Mouse (Mus musculus): ENCODE results near the gene Sptlc2. TPM values are rescaled to one million over a fixed set of nuclear protein-coding genes. Genes with fewer than 3 reads are reported as not detected.

Sptlc2 gene
- polyA plus RNA-seq, 1 experiment = 35.0 TPM

- no peak for DNase-seq
- H3K4me3 ChIP-seq (ENCODE audit: insufficient read depth, low read depth, low read length) = no peak overlapping the region
- no peak overlapping the region for H3K27ac ChIP-seq (ENCODE audit: insufficient read depth, low read depth, low read length)
- no peaks in the 10 kb centered on the region for H3K27me3 ChIP-seq (replicated peaks; ENCODE audit: control insufficient read depth, insufficient read depth, low read length)
- WGBS = 46% methylated on average over 3 of the region's 3 CpGs
- no peaks in the 10 kb centered on the region; the same call in 1 of the 2 replicates for H3K4me1 ChIP-seq (ENCODE audit: control insufficient read depth, insufficient read depth, low read length)
- peaks cover 2% of the 10 kb centered on the region; the same call in 1 of the 2 replicates for H3K36me3 ChIP-seq (ENCODE audit: control insufficient read depth, insufficient read depth, low read length)
- TF ChIP-seq CTCF (conservative IDR thresholded peaks at IDR 0.05; ENCODE audit: insufficient read depth, insufficient read length, low read depth, low read length) (no peak), POLR2A (IDR thresholded peaks at IDR 0.05; ENCODE audit: low read depth, low read length) (no peak)
These were observed 26.0 kb downstream of the Sptlc2 start for GRCm38 (mm10) chr12:87362111-87362510.

- Histone ChIP-seq H3K4me3 (ENCODE audit: insufficient read depth, low read depth, low read length) (no peak overlapping the region), H3K36me3 (ENCODE audit: control insufficient read depth, insufficient read depth, low read length) (peaks cover 4% of the 10 kb centered on the region), H3K27me3 (replicated peaks; ENCODE audit: control insufficient read depth, insufficient read depth, low read length) (no peaks in the 10 kb centered on the region), H3K4me1 (ENCODE audit: control insufficient read depth, insufficient read depth, low read length) (no peaks in the 10 kb centered on the region), H3K27ac (ENCODE audit: insufficient read depth, low read depth, low read length) (no peak overlapping the region)
- 57% methylated on average over 2 of the region's 2 CpGs for WGBS
- no peak for DNase-seq
- TF ChIP-seq POLR2A (IDR thresholded peaks at IDR 0.05; ENCODE audit: low read depth, low read length) (no peak), CTCF (conservative IDR thresholded peaks at IDR 0.05; ENCODE audit: insufficient read depth, insufficient read length, low read depth, low read length) (no peak)
These were observed 40.1 kb downstream of the Sptlc2 start for GRCm38 (mm10) chr12:87348029-87348428.

GRCm38 (mm10) chr12:87347511-87347910, 40.6 kb downstream of the Sptlc2 start:
- Histone ChIP-seq H3K36me3 (ENCODE audit: control insufficient read depth, insufficient read depth, low read length) (peaks cover 4% of the 10 kb centered on the region), H3K4me1 (ENCODE audit: control insufficient read depth, insufficient read depth, low read length) (no peaks in the 10 kb centered on the region), H3K4me3 (ENCODE audit: insufficient read depth, low read depth, low read length) (no peak overlapping the region), H3K27ac (ENCODE audit: insufficient read depth, low read depth, low read length) (no peak overlapping the region), H3K27me3 (replicated peaks; ENCODE audit: control insufficient read depth, insufficient read depth, low read length) (no peaks in the 10 kb centered on the region)
- TF ChIP-seq POLR2A (IDR thresholded peaks at IDR 0.05; ENCODE audit: low read depth, low read length) (no peak), CTCF (conservative IDR thresholded peaks at IDR 0.05; ENCODE audit: insufficient read depth, insufficient read length, low read depth, low read length) (peak; percentile 47)
- DNase-seq = peak; percentile 14
- WGBS = 85% methylated on average over 2 of the region's 2 CpGs

DNA sequence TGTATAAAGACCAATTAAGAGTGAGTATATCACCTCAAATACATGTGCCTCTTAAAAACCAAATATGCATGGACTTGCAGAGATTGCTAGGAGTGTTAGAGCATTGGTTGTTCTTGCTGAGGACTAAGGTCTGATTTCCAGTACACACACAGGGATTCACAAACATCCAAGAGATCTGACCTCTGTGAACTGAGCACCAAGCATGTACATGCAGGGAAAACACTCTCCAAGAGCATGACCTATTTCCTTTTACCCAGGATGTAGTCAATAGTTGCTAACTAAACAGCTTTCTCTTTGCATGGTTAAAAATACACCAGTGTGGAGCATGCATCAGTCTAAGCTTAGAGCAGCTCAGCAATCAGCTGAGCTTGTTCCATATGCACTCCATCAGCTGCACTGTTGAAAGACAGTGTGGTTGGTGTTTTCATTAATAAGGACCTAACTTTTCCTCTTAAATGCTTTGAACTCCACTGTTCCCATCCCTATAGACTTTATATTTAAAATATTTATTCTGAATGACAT, 45.0 kb downstream of the Sptlc2 start:
- no peak for DNase-seq
- no peaks in the 10 kb centered on the region for H3K27me3 ChIP-seq (replicated peaks; ENCODE audit: control insufficient read depth, insufficient read depth, low read length)
- no peaks in the 10 kb centered on the region for H3K4me1 ChIP-seq (ENCODE audit: control insufficient read depth, insufficient read depth, low read length)
- H3K4me3 ChIP-seq (ENCODE audit: insufficient read depth, low read depth, low read length) = no peak overlapping the region
- TF ChIP-seq POLR2A (IDR thresholded peaks at IDR 0.05; ENCODE audit: low read depth, low read length) (no peak), CTCF (conservative IDR thresholded peaks at IDR 0.05; ENCODE audit: insufficient read depth, insufficient read length, low read depth, low read length) (no peak)
- H3K27ac ChIP-seq (ENCODE audit: insufficient read depth, low read depth, low read length) = no peak overlapping the region
- peaks cover 8% of the 10 kb centered on the region for H3K36me3 ChIP-seq (ENCODE audit: control insufficient read depth, insufficient read depth, low read length)

GRCm38 (mm10) chr12:87338082-87338481, 50.1 kb downstream of the Sptlc2 start:
- 73% methylated on average over 4 of the region's 4 CpGs for WGBS
- Histone ChIP-seq H3K4me3 (ENCODE audit: insufficient read depth, low read depth, low read length) (no peak overlapping the region), H3K36me3 (ENCODE audit: control insufficient read depth, insufficient read depth, low read length) (peaks cover 4% of the 10 kb centered on the region; the same call in 1 of the 2 replicates), H3K27me3 (replicated peaks; ENCODE audit: control insufficient read depth, insufficient read depth, low read length) (no peaks in the 10 kb centered on the region), H3K27ac (ENCODE audit: insufficient read depth, low read depth, low read length) (no peak overlapping the region), H3K4me1 (ENCODE audit: control insufficient read depth, insufficient read depth, low read length) (no peaks in the 10 kb centered on the region)
- TF ChIP-seq POLR2A (IDR thresholded peaks at IDR 0.05; ENCODE audit: low read depth, low read length) = no peak
- no peak for TF ChIP-seq CTCF (conservative IDR thresholded peaks at IDR 0.05; ENCODE audit: insufficient read depth, insufficient read length, low read depth, low read length)
- DNase-seq = no peak

GRCm38 (mm10) chr12:87334886-87335285, 53.3 kb downstream of the Sptlc2 start:
- WGBS = 38% methylated on average over 2 of the region's 2 CpGs
- TF ChIP-seq POLR2A (IDR thresholded peaks at IDR 0.05; ENCODE audit: low read depth, low read length) = no peak
- TF ChIP-seq CTCF (conservative IDR thresholded peaks at IDR 0.05; ENCODE audit: insufficient read depth, insufficient read length, low read depth, low read length) = 0 out of 2 replicates have a peak, but pooled peaks have one; percentile 14

GRCm38 (mm10) chr12:87333794-87334193, 54.4 kb downstream of the Sptlc2 start:
- Histone ChIP-seq H3K36me3 (ENCODE audit: control insufficient read depth, insufficient read depth, low read length) (peaks cover 5% of the 10 kb centered on the region), H3K4me1 (ENCODE audit: control insufficient read depth, insufficient read depth, low read length) (peaks cover 7% of the 10 kb centered on the region), H3K27ac (ENCODE audit: insufficient read depth, low read depth, low read length) (no peak overlapping the region), H3K27me3 (replicated peaks; ENCODE audit: control insufficient read depth, insufficient read depth, low read length) (no peaks in the 10 kb centered on the region), H3K4me3 (ENCODE audit: insufficient read depth, low read depth, low read length) (no peak overlapping the region)
- DNase-seq = no peak
- no peak for TF ChIP-seq CTCF (conservative IDR thresholded peaks at IDR 0.05; ENCODE audit: insufficient read depth, insufficient read length, low read depth, low read length)
- TF ChIP-seq POLR2A (IDR thresholded peaks at IDR 0.05; ENCODE audit: low read depth, low read length) = no peak

More at GRCm38 (mm10) chr12:87334886-87335285, 53.3 kb downstream of the Sptlc2 start:
- Histone ChIP-seq H3K4me3 (ENCODE audit: insufficient read depth, low read depth, low read length) (no peak overlapping the region), H3K27ac (ENCODE audit: insufficient read depth, low read depth, low read length) (no peak overlapping the region), H3K27me3 (replicated peaks; ENCODE audit: control insufficient read depth, insufficient read depth, low read length) (no peaks in the 10 kb centered on the region), H3K4me1 (ENCODE audit: control insufficient read depth, insufficient read depth, low read length) (peaks cover 7% of the 10 kb centered on the region), H3K36me3 (ENCODE audit: control insufficient read depth, insufficient read depth, low read length) (peaks cover 2% of the 10 kb centered on the region; the same call in 1 of the 2 replicates)
- peak; percentile 37 for DNase-seq

All from kidney, adult 2 months (tissue).